Mouse (Mus musculus): ENCODE results near the gene Pabpn1l. TPM values are rescaled to one million over a fixed set of nuclear protein-coding genes. Genes with fewer than 3 reads are reported as not detected.
A peak's percentile ranks its signal among the peaks of the same experiment; 100 is the strongest.

The Pabpn1l gene
- polyA plus RNA-seq, 1 experiment from 2014 or later = not detected

DNA sequence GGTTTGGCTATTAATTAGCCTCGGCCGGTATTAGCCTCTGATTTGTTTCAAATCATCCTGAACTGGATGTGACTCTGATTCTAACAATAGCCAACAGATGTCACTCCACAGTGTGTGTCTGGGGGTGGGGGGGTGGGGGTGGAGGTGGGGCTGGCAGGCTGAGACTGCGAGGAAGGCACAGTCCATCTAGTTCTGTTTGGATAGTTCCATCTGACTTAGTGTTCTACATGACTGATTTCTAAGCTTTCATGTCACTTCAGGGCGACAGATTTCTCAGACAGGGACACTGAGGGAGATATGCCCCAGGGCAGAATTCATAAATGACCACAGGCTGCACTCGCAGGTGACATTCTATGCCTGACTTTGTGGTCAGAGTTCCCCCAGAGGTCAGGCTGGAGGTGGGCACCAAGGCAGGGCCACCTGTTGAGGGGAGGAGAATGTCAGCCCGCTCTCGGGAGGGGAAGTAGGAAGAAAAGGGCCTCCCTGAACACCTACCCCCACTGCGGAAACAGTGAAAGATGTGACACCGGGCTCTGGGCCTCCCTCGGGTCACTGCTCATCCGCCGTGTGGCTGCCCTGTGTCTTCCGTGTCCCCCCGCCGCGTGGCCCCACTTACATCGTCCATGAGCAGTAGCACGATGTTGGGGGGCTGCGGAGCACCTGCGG is 11.8 kb downstream of the Pabpn1l start:
- H3K4me1 ChIP-seq (replicated peaks) = peaks cover 24% of the 10 kb centered on the region
- ATAC-seq (ENCODE audit: low FRiP score) = 0 out of 2 replicates have a peak, but pooled peaks have one; percentile 3
- peak overlapping the region; percentile 77 for H3K4me3 ChIP-seq
- peaks cover 19% of the 10 kb centered on the region for H3K36me3 ChIP-seq
- peak overlapping the region; percentile 81 for H3K9ac ChIP-seq
- H3K9me3 ChIP-seq = no peaks in the 10 kb centered on the region
- peak overlapping the region; percentile 80 for H3K27ac ChIP-seq
- H3K4me2 ChIP-seq = peak overlapping the region; percentile 88
- 3% methylated on average over 20 of the region's 20 CpGs for WGBS
- no peaks in the 10 kb centered on the region for H3K27me3 ChIP-seq

- Histone ChIP-seq H3K9me3 (no peaks in the 10 kb centered on the region), H3K27me3 (no peaks in the 10 kb centered on the region), H3K9ac (no peak overlapping the region), H3K4me3 (peak overlapping the region; percentile 77; the same call in 1 of the 2 replicates), H3K4me1 (replicated peaks) (peaks cover 24% of the 10 kb centered on the region), H3K27ac (no peak overlapping the region), H3K36me3 (peaks cover 14% of the 10 kb centered on the region), H3K4me2 (peak overlapping the region; percentile 88)
- 64% methylated on average over 4 of the region's 4 CpGs for WGBS
- ATAC-seq (ENCODE audit: low FRiP score) = no peak
Observed at GRCm38 (mm10) chr8:122610209-122610608, 12.3 kb downstream of the Pabpn1l start.

DNA sequence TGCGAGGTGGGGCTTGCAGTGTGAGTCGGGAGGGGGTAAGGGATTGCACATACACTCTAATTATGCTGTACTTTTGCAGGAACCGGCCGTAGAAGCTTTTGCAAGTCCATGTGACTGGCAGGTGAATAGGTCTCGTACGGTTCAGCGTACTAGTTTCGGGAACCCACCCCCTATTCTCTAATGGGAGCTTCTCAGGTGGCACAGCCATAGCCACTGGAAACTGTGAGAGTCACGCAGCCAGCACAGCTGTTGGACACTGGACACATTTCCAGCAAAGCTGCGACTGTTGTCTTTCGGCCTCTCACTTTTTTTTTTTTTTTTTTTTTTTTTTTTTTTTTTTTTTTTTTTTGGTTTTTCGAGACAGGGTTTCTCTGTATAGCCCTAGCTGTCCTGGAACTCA is 15.7 kb downstream of the Pabpn1l start:
- H3K27me3 ChIP-seq = no peaks in the 10 kb centered on the region
- no peak overlapping the region for H3K4me2 ChIP-seq
- no peak overlapping the region for H3K9ac ChIP-seq
- peaks cover 11% of the 10 kb centered on the region for H3K4me1 ChIP-seq (replicated peaks)
- H3K4me3 ChIP-seq = no peak overlapping the region
- no peaks in the 10 kb centered on the region for H3K9me3 ChIP-seq
- whole genome bisulfite sequencing = 84% methylated on average over 11 of the region's 12 CpGs
- H3K36me3 ChIP-seq = no peaks in the 10 kb centered on the region
- no peak overlapping the region for H3K27ac ChIP-seq
- no peak for ATAC-seq (ENCODE audit: low FRiP score)

GRCm38 (mm10) chr8:122605367-122605766 is 17.2 kb downstream of the Pabpn1l start:
- Histone ChIP-seq H3K9ac (no peak overlapping the region), H3K27me3 (no peaks in the 10 kb centered on the region), H3K27ac (no peak overlapping the region), H3K4me3 (no peak overlapping the region), H3K36me3 (no peaks in the 10 kb centered on the region), H3K9me3 (no peaks in the 10 kb centered on the region), H3K4me2 (no peak overlapping the region), H3K4me1 (replicated peaks) (peaks cover 2% of the 10 kb centered on the region)
- no peak for ATAC-seq (ENCODE audit: low FRiP score)
- WGBS = 83% methylated on average over 4 of the region's 4 CpGs

GRCm38 (mm10) chr8:122604640-122605039 is 17.9 kb downstream of the Pabpn1l start:
- 70% methylated on average over 1 of the region's 1 CpGs for WGBS
- no peak for ATAC-seq (ENCODE audit: low FRiP score)
- no peak overlapping the region for H3K27ac ChIP-seq
- no peaks in the 10 kb centered on the region for H3K4me1 ChIP-seq (replicated peaks)
- H3K36me3 ChIP-seq = no peaks in the 10 kb centered on the region
- H3K9me3 ChIP-seq = no peaks in the 10 kb centered on the region
- H3K9ac ChIP-seq = no peak overlapping the region
- H3K27me3 ChIP-seq = no peaks in the 10 kb centered on the region
- no peak overlapping the region for H3K4me3 ChIP-seq
- no peak overlapping the region for H3K4me2 ChIP-seq

GRCm38 (mm10) chr8:122600666-122601065 is 21.9 kb downstream of the Pabpn1l start:
- Histone ChIP-seq H3K36me3 (peaks cover 5% of the 10 kb centered on the region; the same call in 1 of the 2 replicates), H3K9me3 (no peaks in the 10 kb centered on the region), H3K4me1 (replicated peaks) (no peaks in the 10 kb centered on the region), H3K9ac (no peak overlapping the region), H3K27ac (no peak overlapping the region), H3K27me3 (no peaks in the 10 kb centered on the region), H3K4me3 (no peak overlapping the region), H3K4me2 (no peak overlapping the region)
- WGBS = 91% methylated on average over 9 of the region's 9 CpGs
- no peak for ATAC-seq (ENCODE audit: low FRiP score)

DNA sequence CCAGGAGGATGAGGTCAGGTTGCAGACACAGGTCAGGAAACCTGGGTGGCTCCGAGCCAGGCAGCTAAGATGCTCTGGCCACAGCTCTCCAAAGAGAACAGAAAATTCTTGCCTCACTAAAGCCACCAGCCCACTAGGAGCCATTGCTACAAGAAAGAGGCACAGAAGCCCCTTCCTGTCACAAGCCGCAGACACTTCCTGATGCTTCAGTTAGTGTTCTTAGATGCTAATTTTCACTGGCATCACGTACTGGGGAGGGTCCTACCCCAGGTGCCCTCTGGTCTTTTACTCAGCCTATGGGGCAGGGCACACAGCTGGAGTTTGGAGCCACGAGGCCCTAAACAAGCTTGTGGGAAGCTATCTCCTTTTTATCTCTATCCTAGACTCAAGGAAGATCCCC is 26.5 kb downstream of the Pabpn1l start:
- H3K27ac ChIP-seq = no peak overlapping the region
- H3K27me3 ChIP-seq = no peaks in the 10 kb centered on the region
- no peaks in the 10 kb centered on the region for H3K9me3 ChIP-seq
- WGBS = 60% methylated on average over 4 of the region's 4 CpGs
- no peak for ATAC-seq (ENCODE audit: low FRiP score)
- no peak overlapping the region for H3K4me2 ChIP-seq
- no peak overlapping the region for H3K9ac ChIP-seq
- peaks cover 25% of the 10 kb centered on the region for H3K4me1 ChIP-seq (replicated peaks)
- peaks cover 5% of the 10 kb centered on the region for H3K36me3 ChIP-seq
- no peak overlapping the region for H3K4me3 ChIP-seq

DNA sequence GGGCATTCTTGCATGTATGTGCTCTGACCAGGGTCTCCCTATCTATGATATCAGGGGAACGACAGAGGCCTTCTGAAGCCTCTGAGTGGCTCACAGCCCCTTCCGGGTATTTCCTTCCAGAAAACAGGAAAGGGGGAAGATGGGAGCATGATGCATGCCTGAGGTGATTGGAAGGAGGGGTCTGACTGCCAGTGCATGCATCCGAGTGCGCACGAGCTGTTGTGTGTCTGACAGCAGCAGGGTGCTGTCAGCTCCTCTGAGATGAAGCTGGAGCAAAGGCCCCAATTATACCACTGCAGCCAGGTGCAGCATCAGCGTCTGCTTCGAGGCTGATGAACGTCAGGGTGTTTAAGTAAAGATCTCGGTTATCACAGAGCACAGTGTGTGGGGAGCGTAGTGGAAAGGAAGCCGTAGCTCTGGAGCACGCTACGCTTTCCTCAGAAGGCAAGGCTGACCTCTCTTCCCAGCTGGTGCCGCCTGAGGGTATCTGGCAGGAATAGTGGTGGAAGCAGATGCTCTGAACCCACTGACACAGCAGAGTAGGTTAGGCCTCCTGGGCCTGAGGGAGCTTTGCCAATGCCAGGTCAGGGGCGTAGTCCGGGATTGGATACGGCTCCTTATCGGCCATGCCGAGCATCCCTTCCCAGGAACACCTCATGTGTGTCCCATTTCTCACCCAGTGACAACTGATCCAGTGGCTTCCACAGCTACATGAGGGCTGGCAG is 28.6 kb downstream of the Pabpn1l start:
- Histone ChIP-seq H3K36me3 (peaks cover 4% of the 10 kb centered on the region), H3K27ac (peak overlapping the region; percentile 55), H3K4me2 (no peak overlapping the region), H3K4me3 (no peak overlapping the region), H3K9me3 (no peaks in the 10 kb centered on the region), H3K27me3 (no peaks in the 10 kb centered on the region), H3K9ac (peak overlapping the region; percentile 51), H3K4me1 (replicated peaks) (peaks cover 25% of the 10 kb centered on the region)
- no peak for ATAC-seq (ENCODE audit: low FRiP score)
- 65% methylated on average over 19 of the region's 19 CpGs for WGBS

DNA sequence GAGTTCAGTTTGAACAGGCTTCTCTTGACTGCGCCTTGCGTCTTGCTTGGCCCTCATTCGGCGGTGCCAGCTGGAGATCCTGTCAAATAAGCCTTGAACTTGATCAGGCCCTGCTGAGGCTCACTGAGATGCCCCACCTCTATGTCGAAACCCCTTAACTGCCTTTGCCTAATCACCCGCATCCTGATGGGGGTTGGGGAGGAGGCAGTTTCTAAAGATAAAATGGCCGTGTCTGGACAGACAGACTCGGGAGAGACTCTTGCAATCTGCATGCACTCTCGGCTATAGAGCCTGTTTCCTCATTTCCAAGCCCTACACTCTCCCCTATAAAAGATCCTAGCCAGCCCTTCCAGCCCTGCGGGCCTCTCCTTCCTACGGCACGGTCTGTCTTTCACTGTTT is 29.3 kb downstream of the Pabpn1l start:
- no peak for ATAC-seq (ENCODE audit: low FRiP score)

GRCm38 (mm10) chr8:122586749-122587148 is 35.8 kb downstream of the Pabpn1l start:
- Histone ChIP-seq H3K27ac (no peak overlapping the region), H3K4me1 (replicated peaks) (peaks cover 15% of the 10 kb centered on the region), H3K4me2 (no peak overlapping the region), H3K4me3 (no peak overlapping the region), H3K9ac (no peak overlapping the region), H3K36me3 (no peaks in the 10 kb centered on the region), H3K9me3 (no peaks in the 10 kb centered on the region), H3K27me3 (no peaks in the 10 kb centered on the region)
- 92% methylated on average over 10 of the region's 10 CpGs for WGBS
- no peak for ATAC-seq (ENCODE audit: low FRiP score)

More for the DNA sequence above, 29.3 kb downstream of the Pabpn1l start:
- no peak overlapping the region for H3K4me2 ChIP-seq
- H3K27me3 ChIP-seq = no peaks in the 10 kb centered on the region
- no peak overlapping the region for H3K4me3 ChIP-seq
- peaks cover 25% of the 10 kb centered on the region for H3K4me1 ChIP-seq (replicated peaks)
- no peaks in the 10 kb centered on the region for H3K9me3 ChIP-seq
- peak overlapping the region; percentile 51; the same call in 1 of the 2 replicates for H3K9ac ChIP-seq
- peak overlapping the region; percentile 55 for H3K27ac ChIP-seq
- 70% methylated on average over 12 of the region's 12 CpGs for WGBS
- no peaks in the 10 kb centered on the region; the same call in 1 of the 2 replicates for H3K36me3 ChIP-seq

DNA sequence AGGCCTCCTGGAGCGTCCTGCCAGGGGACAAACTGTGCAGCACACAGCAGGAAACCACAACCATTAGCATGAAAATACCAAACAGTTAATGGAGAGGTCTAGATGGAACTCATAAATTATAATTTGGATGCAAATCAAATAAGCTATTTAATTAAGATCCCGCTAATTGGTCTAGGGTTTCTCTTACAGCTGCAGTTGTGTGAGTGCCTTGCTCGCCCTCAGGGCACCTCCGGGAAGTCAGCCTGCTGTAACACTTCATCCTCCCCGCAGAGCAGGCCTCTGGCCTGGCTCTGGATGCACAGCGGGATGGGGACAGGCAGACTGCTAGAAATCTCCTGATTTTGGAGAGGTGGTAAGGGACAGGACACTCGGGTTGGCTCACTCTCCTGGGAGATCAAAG is 36.4 kb downstream of the Pabpn1l start:
- 48% methylated on average over 7 of the region's 7 CpGs for WGBS
- ATAC-seq (ENCODE audit: low FRiP score) = no peak
- Histone ChIP-seq H3K27me3 (no peaks in the 10 kb centered on the region), H3K9ac (no peak overlapping the region), H3K4me3 (no peak overlapping the region), H3K27ac (peak overlapping the region; percentile 60; the same call in 1 of the 2 replicates), H3K4me2 (no peak overlapping the region), H3K36me3 (no peaks in the 10 kb centered on the region), H3K4me1 (replicated peaks) (peaks cover 15% of the 10 kb centered on the region), H3K9me3 (no peaks in the 10 kb centered on the region)

- Histone ChIP-seq H3K27me3 (no peaks in the 10 kb centered on the region), H3K4me1 (replicated peaks) (peaks cover 15% of the 10 kb centered on the region), H3K36me3 (no peaks in the 10 kb centered on the region), H3K4me2 (no peak overlapping the region), H3K9me3 (no peaks in the 10 kb centered on the region), H3K9ac (no peak overlapping the region), H3K4me3 (no peak overlapping the region), H3K27ac (peak overlapping the region; percentile 60; the same call in 1 of the 2 replicates)
- ATAC-seq (ENCODE audit: low FRiP score) = no peak
- 74% methylated on average over 14 of the region's 14 CpGs for WGBS
Observed at GRCm38 (mm10) chr8:122585411-122585891, 37.1 kb downstream of the Pabpn1l start.

All from hindbrain, embryonic 13.5 days (tissue).